Mouse (Mus musculus): ENCODE results near the gene Abracl. TPM values are rescaled to one million over a fixed set of nuclear protein-coding genes. Genes with fewer than 3 reads are reported as not detected.

The Abracl gene
- total RNA-seq, 2 experiments from 2014 or later = 41.6 to 47.7 TPM

DNA sequence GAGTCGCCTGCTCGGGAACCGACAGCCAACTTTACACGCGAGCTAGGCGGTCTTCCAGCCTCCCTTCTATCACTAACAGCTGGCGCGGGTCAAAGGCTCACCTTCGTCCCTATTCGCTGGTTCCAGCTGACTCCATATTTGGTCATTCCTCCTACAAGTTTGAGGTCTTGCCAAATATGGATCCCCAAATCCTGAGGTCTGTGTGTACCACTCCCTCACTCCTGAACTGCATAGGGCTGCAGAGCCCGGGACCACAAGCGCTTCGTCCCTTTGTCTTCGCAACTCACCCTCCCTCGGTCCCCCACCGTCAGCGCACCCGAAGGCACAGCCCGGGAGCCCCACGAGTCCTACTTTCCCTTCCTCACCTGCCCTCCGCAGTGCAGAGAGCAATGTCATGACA, 776 bp downstream of the Abracl start:
- peak; percentile 48 to 81 for DNase-seq (ENCODE audit: low spot score in 2 of 2)

DNA sequence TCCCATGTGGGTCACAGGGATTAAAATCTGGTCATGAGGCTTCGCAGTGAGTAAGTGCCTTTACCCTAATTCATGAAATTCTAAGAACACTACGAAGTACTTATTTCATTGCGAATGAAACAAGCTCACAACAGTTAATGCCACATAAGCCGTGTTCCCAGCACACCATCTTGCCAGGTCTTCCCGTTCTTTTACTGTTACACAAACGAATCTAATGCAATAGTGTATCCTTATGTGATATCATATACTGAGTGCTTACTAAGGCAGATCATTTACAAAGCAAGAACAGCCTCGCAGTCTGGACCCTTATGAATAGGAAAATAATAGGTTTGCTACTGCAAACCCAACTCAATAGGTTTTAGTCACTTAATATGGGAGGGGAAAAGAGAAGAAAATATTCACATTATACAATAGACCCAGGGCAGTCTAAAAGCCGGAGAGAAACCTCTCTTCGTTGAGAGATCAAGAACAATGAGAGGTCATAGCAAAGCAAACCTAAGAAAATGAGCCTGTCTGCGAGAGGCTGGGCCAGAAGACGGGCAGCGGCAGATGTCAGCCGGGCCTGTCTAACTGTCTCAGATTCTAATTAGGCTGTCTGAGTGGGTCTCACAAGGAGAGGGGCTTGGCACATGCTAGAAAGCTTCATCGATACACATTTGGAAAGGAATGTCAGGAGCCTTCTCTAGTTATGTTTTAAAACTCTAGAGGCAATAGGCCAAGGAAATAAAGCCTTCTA, 1.3 kb downstream of the Abracl start:
- DNase-seq (ENCODE audit: low spot score in 2 of 2) = no peak

- no peak for DNase-seq (ENCODE audit: low spot score in 2 of 2)
Measured at GRCm38 (mm10) chr10:18020846-18021245, 2.2 kb downstream of the Abracl start.

GRCm38 (mm10) chr10:18020443-18020842, 2.6 kb downstream of the Abracl start:
- peak in 1 of 2 experiments; percentile 21 for DNase-seq (ENCODE audit: low spot score in 2 of 2)

- no peak for DNase-seq (ENCODE audit: low spot score in 2 of 2)
Measured at GRCm38 (mm10) chr10:18011761-18012160, 11.3 kb downstream of the Abracl start.

DNA sequence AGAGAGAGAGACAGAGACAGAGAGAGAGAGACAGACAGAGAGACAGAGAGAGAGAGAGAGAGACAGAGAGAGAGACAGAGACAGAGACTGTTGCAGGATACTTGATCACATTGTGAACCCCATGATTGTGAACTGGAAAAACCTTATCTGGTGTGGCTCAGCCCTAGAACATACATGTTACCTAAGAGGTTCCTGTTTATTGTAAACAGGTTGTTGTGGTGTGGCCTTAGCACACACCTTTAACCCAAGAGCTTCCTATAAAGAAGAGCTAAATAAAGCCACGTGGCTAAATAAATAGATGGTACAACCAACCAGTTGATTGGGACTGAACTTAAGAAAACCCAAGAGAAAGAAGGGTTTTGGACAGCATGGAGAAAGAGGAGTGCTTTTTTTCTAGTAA, 13.3 kb downstream of the Abracl start:
- no peak for DNase-seq (ENCODE audit: low spot score in 2 of 2)

DNA sequence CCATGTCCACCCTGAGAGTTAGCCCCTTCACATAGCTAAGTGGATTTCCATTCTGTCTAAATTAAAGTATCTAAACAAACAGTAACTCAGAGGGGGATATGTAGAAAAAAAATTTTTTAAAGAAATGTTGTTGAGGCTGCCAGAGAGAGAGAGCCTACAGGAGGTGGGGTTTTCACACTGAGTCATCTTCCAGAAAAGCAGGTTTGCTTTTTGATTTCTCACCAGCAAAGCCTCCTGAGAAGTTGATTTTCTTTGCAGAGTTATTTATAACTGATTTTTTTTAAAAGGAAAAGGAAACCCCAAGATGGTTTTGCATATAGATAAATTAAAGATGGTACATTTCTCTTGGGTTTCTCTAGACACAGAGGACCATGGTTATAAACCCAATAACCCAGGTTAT, 15.0 kb downstream of the Abracl start:
- no peak for DNase-seq (ENCODE audit: low spot score in 2 of 2)

GRCm38 (mm10) chr10:18007243-18007642, 15.8 kb downstream of the Abracl start:
- no peak for DNase-seq (ENCODE audit: low spot score in 2 of 2)

DNA sequence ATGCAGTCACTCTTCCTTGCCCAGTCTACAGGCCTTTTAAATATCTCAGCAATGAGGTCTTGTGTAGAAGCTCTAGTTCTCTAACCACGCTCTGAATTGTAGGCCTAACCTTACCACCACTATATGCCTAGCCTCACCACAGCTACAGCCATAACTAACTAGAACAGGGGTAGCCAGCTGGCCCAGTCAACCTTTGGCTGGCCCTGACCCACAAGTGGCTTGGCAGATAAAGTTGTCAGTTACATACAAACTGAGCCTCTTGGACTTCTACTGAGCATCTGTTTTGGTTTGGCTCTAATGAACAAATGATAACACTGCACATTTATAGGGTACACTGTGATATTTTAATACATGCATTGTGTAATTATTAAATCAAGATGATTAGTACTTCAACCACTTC, 16.3 kb downstream of the Abracl start:
- no peak for DNase-seq (ENCODE audit: low spot score in 2 of 2)

DNA sequence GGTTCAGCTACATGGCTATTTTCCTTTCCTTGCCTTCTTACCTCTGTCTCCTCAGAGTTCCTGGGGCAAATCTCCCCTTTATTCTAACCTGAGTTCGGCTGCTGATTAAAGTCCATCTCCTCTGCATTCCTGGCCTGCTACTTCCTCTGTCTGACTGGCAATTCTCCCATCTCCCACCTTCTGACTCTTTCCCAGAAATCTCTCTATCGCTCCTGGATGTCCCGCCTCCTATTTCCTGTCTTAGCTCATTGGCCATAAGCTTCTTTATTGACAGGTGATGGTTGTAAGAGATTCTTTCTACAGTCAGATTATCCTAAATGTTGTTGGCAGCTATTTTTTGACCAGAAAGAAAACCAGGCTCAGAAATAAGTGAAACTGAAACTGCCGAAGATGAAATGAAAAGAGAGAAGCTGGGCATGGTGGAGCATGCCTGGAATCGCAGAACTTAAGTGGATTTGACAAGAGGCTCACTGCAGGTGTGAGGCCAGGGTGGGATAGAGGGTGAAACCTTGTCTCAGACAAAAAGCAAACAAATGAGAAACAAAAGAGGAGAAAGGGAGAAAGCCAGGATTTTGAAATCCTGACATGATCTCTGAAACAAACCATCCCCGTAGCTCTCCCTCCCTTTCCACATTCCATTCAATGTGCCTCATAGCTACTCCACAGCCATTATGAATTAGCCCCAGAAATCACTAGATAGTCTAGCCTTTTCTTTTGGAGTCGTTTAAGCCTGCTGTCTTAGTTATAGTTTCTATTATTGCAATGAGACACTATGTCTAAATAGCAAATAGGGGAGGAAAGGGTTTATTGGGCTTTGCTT, 17.7 kb downstream of the Abracl start:
- DNase-seq (ENCODE audit: low spot score in 2 of 2) = no peak

DNA sequence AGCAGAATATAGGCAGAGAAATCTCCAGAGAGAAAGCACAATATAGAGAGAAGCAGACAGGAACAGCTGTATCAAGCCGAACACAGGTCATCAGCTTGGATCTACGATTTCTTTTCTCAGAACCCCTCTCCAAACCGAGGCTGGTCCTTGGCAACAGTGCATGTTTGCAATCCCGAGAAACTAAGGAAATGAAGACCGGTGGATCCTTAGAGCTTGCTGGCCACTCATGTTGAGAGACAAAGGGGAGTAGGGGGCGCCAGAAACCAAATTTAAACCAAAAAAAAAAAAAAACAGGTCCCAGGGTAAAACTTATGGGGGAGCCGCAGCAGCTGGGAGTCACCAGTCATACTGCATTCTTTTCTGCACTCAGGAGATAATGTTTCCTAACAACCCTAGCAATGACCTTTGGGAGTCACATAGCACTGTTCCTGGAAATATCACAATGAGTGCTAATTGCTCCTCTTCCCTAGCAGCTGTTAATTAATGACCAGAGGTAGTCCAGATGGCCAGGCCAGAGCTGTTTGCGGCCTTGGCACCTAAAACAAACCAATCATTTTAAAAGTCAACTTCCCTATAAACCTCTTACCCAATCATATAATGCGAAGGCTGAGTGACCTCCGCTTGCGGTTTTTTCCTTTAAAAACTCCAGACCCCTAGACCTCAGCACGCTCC, 19.0 kb downstream of the Abracl start:
- no peak for DNase-seq (ENCODE audit: low spot score in 2 of 2)

DNA sequence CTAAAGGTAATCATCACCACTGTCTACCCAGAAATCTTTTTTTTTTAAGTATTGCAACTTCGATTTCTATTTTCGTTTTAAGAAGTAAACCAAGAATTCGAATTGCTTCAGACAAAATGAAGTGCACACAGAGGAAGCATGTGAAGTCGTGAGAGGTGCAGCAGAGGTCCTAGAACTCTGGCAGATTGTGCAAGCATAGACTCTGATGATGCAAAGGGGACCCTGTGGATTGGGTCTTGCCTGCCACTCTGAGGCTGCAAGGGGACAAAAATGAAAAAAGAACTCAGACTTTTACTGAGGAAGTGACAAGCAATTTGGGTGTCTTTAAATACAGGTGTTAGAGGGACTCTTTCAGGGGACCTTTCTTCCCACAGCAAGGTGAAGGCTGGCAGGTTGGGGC, 32.5 kb downstream of the Abracl start:
- no peak for DNase-seq (ENCODE audit: low spot score in 2 of 2)

DNA sequence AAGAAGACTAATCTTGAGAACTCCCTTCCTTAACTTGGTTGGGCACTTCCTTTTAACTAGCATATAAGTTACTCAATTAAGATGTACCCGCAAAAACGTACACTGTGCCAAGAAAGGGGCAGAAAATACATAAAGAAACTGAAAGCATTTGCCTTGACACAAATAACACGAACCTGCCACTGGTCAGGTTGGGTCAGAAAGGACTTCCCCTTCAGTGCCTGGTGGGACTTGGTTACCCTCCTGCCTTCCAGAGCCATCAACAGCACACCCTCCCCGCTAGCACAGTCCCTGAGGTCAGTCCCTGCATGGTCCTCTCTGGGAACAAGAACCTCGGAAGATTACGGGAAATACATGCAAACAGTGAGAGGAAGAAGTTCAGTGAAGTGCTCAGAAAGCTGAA, 34.0 kb downstream of the Abracl start:
- DNase-seq (ENCODE audit: low spot score in 2 of 2) = no peak

- no peak for DNase-seq (ENCODE audit: low spot score in 2 of 2)
Measured at GRCm38 (mm10) chr10:17987823-17988423, 35.2 kb downstream of the Abracl start.

DNA sequence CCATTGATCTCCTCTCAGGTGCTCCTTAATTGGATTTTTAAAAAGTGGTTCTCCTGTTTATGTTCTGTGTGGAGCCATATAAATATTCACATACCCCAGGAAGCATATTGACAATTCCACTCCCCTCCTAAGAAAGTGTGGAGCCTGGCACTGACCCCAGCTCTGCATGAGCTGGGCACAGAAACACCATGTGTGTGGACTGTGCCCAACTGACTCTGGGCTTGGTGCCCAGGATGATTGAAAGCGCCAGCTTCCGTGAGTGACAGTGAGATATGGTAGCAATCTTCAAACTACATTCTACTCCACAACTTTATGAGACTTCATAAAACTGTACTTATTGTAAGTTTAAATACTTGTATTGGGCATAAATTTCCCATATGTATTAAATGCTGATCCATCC, 39.8 kb downstream of the Abracl start:
- DNase-seq (ENCODE audit: low spot score in 2 of 2) = peak; percentile 20 to 59

- no peak for DNase-seq (ENCODE audit: low spot score in 2 of 2)
Measured at GRCm38 (mm10) chr10:17966090-17966489, 57.0 kb downstream of the Abracl start.

Other genes with a start within 250 kb of the Abracl start
- 10 to 100 TPM; 69.6 to 78.8 TPM for gene Txlnb, start 227.1 kb downstream of the Abracl start, total RNA-seq (2021)
- 10 to 100 TPM; 23.0 to 27.5 TPM for gene Heca, start 75.2 kb downstream of the Abracl start, total RNA-seq (2021)
- gene Reps1, start 32.6 kb upstream of the Abracl start, total RNA-seq (2021) = 10 to 100 TPM; 50.5 to 57.2 TPM
- gene Ect2l, start 187.6 kb upstream of the Abracl start, total RNA-seq (2021) = under 1 TPM; 0.21 to 0.22 TPM
- gene Ccdc28a, start 211.7 kb upstream of the Abracl start, total RNA-seq (2021) = 1 to 10 TPM; 4.1 to 5.5 TPM